Mouse (Mus musculus) brain, embryonic 14.5 days (tissue): ENCODE measurements around the gene Eral1.

Source experiments
- CTCF ChIP-seq: fragments of 200-500 bp; IDR thresholded peaks from 2 replicates; pipeline ENCODE4 v1.5.1; 2012; ENCODE audit warnings: inconsistent platforms, mild to moderate bottlenecking, moderate library complexity, borderline replicate concordance; ENCODE audit not compliant: insufficient read depth, insufficient read length; ENCODE audit errors: extremely low read depth
- POLR2A ChIP-seq: fragments of 200-500 bp; IDR thresholded peaks from 2 replicates; pipeline ENCODE4 v1.6.1; 2012; ENCODE audit warnings: mild to moderate bottlenecking, inconsistent platforms, borderline replicate concordance; ENCODE audit not compliant: poor library complexity, insufficient read depth, insufficient read length, severe bottlenecking; ENCODE audit errors: extremely low read depth

DNA sequence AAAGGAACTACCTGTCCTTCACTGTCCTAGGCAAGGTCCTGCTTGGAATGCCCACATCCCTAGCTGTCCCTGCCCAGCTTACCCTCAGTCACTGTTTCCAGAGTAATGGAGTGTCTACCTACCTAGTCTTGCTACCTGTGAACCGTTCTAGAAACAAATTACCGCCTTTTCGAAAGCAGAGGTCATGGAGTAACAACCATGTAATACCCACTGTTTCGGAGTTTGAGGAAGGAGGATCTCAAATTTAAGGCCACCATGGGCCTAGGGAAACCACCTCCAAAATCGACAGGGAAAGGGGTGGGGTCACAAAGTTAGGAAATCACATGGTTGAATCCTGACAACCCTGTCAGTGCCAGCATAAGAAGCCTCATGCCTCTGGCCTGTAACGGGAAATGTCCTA lies 48.8 kb downstream of the Eral1 start:
- TF ChIP-seq CTCF (no peak), POLR2A (no peak)
